Mouse (Mus musculus): ENCODE data around the gene Cnnm2.

- TF ChIP-seq HCFC1 (IDR thresholded peaks at IDR 0.05; ENCODE audit: borderline replicate concordance, insufficient read depth, low read length) (no peak), ZNF384 (IDR thresholded peaks at IDR 0.05; ENCODE audit: low read depth, low read length) (no peak), ZC3H11A (IDR thresholded peaks at IDR 0.05; ENCODE audit: borderline replicate concordance, low read depth, low read length) (no peak)
Measured at GRCm38 (mm10) chr19:46747799-46748198, 13.6 kb upstream of the Cnnm2 start.

Measured in ES-E14 (cell line).